Mouse (Mus musculus) cerebral cortex, adult 2 months (tissue): ENCODE measurements around the gene Tppp3.

Experiments
- WGBS: fragments of 180-500 bp; shearing (Covaris S2); methylation state at CpG from one replicate; pipeline ENCODE4 v1.1.7; 2018; 5-methylcytosine and 5-hydroxymethylcytosine counted together

The Tppp3 gene

DNA sequence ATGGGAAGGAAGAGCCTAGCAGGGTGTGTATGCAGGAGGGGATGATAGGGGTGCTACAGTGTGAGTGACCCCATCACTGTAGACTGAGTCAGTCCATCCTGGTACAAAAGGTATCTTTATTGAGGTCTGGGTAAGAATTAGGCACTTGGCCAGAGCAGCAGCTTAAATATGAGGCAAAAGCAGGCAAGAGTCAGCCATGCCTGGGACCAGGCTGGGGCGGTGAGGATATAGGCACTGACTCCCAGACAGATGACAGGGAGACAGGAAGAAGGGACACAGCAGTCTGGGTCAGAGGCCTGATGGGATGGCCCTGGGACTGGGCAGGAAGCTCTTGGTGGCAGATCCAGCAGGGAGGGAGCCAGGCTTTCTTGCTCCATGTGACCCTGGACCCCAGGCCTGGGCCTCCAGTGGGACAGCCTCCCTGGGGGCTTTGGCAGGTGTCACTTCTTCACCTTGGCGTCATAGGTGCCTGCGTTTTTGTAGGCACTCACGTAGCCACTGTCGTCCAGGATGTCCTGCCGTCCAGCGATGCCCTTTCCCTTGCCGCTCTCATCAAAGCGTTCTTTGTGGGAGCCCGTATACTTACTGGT is 3.8 kb downstream of the Tppp3 start:
- WGBS, result 89% methylated on average over 10 of the region's 10 CpGs

DNA sequence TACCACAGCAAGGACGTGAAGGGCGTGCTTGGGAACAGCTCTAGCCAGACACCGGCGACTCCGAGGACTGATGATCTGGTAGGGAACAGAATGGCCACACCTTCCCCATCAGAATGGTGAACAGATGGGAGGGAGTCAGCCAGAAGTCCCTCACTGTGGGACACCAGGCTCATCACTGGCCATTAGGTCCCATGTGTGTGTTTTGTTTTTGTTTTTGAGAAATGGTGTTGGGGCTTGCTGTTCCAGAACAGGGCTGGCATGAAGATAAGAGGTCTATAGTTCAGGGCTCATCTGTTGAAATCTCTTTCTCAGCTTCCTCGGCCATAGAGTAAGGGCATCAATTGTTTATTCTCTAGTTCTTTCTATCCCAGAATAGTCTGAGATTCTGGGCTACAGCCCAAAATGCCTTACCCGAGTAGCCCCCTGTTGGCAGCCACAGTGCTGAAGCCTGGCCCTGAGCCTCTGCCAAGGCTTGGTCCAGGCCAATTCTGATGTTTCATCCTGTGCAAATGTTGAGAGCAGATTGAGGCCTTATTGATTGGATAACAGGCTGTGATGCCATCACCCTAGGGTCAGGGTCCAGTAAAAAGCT is 4.5 kb downstream of the Tppp3 start:
- WGBS, result 43% methylated on average over 7 of the region's 7 CpGs

DNA sequence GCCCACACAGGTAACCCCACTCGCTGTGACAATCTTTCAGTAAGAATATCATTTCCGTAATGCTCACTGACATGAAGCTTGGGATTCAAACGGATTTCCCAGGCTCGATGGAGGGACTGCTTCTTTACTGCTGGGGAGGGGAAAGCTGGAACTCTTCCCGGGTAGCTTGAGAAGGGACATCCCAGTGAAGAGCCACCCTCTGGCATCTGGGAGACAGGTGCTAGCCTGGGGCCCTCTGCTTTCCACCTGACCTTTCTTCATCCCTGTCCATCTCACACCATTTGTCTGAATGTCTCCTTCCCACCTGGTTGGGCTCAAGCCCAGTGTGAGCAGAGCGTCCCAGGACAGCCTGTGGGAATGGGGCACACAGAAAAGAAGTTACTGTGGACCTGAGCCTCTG is 5.1 kb downstream of the Tppp3 start:
- 70% methylated on average over 6 of the region's 6 CpGs for WGBS

DNA sequence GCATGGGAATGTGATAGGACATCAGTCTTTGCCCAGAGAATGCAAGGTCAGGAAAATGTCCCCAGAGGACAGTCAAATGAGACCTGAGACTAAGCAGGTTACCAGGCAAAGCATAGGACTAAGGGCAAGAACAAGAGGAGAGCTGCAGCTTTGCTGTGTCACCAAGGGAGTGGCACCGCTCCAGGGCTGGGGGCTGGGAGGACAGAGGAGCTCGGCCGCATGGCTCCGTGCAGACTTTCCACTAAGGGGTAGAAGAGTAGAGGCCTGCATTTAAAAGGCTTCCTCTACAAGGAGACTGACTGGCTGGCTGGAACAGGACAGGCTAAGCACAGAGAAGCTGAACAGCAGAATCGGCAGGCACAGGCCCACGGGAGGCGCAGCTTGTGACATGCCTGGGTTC is 6.7 kb downstream of the Tppp3 start:
- 73% methylated on average over 7 of the region's 7 CpGs for WGBS

DNA sequence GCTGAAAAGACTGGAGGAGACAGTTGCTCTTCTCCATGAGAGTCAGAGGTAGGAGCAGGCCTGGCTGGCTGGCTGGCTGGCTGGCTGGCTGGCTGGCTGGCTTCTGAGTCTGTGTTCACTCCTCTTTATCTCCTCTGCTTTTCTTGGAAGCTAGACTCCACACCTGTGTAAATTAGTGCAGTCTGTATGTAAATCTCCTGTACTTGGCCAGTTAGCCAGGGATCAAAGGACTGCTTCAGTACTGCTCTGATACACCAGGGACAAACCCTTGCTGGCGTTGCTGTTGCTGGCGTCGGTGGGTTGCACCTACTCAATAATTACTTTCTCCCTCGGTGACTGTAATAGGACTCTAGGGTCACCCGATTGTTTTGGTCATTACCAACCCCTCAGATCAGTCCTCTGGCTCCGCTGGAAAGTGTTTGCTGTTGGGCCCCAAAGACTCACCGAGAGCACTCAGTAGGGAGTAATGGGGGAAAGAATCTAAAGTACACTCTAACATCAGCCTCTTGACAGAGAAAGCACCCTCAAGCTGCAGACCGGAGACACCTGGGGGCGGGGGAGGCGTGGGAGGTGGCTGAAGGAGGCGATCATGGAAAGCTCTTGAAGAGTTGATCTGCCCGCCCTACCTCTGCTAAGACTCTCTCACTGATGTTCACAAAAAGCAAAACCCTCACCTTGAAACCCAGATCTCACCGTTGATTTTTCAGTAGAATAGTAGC is 10.1 kb downstream of the Tppp3 start:
- 81% methylated on average over 13 of the region's 13 CpGs for WGBS

DNA sequence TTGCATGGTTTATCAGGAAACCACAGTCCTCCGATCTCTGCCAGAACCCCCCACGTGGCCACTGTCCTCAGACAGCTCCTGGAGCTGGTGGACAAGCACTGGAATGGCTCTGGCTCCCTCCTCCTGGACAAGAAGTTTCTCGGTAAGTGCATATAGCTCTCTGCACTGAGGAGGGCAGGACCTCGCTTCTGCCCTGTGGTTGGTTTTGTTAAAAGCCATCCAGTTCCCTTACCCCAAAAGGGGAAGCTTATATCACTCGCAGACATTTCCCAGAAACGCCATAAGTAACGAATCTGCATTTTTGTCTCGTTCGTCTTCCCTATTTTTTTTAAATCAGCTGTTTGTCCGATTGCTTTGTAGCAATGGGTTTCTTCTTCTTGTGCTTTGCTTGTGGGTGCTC is 16.1 kb downstream of the Tppp3 start:
- WGBS, result 82% methylated on average over 10 of the region's 10 CpGs

DNA sequence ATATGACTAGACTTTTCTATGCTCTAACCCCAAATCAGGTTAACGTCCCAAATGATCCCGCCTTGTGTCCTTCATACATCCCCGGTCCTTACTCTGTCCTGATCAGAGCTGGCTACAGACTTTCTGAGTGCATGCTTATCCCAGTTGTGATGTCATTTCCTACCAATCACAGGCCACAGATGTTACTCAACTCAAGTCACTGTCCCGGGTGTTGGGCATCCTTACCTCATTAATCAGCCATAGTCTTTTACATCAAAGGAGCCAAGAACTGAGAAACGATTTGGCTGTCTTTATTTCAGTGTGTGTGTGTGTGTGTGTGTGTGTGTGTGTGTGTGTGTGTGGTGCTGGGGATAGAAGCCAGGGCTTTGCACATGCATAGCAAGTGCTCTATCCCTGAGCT is 17.2 kb downstream of the Tppp3 start:
- WGBS, result 63% methylated on average over 5 of the region's 5 CpGs

DNA sequence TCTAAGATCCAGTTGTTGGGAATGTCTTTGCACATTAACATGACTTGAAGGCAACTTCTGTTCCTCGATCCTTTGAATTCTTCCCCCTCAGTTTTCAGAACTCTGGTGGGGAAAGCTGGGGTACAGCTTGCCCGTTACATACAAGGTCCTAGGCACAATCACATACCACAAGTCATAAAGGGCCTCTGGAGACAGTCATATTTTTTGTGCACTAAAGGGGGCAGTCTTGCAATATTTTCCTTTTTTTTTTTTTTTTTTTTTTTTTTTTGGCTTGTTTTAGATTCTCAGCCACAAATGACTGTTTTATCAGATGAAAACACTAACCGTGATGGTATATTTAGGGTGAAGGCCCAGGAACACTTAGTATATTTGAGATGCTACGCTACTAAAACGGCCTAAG is 18.0 kb downstream of the Tppp3 start:
- 59% methylated on average over 5 of the region's 5 CpGs for WGBS

DNA sequence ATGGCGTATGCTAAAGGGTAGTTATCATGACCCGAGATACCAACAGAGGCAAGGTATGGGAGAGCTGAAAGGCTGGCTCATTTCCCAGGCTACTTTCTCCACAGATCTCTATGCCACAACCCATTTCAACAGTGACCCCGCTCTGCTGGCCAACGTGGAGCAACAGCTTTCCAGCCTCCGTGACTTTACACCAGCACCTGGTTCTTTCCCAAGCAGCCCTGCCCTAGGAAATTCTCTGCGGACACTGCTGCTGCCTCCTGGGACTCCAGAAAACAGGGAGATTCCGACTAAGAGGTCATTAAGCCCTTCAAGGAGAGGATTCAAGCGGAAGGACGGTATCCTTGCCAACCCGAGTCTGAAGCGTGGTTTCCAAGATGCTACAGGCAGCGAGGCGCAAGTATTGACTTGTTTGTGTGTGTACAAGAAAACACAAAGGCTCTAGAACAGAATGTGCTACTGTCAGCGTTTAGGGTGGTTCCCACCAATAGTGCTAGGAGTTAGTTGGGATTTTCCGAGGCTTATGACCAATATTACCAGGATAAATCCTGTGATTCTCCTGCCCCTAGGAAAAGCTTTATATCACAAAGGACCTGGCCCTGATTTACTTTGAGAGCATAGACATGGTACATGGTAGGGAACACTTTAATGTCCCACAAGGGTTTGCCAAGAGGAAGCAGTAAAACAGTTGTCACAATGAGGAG is 19.3 kb downstream of the Tppp3 start:
- 63% methylated on average over 15 of the region's 15 CpGs for WGBS

DNA sequence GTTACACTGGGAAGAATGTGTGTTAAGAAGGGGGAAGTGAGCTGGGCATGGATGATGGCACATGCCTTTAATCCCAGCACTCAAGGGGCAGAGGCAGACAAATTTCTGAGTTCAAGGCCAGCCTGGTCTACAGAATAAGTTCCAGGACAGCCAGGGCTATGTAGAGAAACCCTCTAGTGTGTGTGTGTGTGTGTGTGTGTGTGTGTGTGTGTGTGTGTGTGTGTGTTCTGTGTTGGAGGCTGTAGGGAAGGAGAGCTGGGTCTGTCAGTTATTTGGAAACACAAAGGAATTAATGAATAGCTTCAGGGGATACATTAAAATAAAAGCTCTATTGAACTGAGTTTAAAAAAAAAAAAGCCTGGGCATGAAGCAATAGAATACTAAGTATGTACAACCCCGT is 20.3 kb downstream of the Tppp3 start:
- WGBS, result 88% methylated on average over 1 of the region's 1 CpGs

DNA sequence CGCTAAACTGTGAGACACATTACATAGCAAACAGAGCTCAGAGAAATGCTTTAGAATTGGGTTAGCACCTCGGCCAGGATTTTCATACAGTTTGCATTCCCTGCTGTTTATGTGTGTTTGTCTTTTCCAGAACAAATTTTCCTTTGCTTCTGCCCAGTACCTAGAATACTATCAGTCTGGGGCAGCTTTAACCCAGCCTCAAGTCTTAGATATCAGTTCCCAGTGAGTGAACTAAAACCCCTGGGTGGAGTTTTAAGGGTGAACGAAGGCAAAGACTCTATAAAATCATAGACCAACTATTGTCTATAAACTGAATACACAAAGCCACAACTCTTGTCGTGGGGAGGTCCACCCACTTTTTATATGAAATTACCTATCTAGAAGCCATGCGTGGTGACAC is 22.7 kb downstream of the Tppp3 start:
- 82% methylated on average over 5 of the region's 5 CpGs for WGBS

DNA sequence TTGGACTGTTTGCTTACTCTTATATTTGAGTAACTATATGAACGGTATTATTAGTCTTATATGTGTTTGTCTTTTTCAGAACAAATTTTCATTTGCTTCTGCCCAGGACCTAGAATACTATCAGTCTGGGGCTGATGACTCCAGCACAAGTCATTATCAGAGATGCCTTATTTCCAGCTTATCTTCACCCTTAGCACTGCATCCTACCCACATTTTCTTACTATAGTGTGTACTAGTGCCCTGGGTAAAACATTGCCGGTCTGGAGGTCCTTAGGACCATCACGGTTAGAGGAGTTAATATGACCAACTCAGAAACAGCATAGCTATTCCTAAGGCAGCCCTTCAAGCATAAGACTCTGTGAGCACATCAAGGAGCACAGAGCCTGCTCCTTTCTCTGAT is 23.1 kb downstream of the Tppp3 start:
- 90% methylated on average over 3 of the region's 3 CpGs for WGBS

DNA sequence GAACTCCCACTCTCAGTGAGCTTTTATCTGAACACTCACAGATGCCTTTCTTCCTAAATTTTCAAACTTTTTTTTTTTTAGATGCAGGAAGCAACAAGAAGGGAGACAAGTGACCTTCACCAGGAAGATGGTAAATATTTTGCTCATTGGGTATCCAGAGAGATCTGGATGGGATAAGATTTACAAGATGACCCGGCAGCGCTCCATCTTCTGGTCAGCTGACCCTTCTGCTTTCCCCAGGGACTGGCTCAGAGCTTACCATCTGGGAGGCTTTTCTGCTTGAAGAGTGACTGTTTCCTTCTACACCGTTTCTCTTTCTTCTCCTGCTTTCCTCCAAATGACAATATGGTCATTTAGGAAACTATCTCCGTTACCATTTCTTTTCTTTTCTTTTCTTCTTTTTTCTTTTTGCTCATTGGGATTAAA is 25.2 kb downstream of the Tppp3 start:
- WGBS, result 29% methylated on average over 4 of the region's 4 CpGs

DNA sequence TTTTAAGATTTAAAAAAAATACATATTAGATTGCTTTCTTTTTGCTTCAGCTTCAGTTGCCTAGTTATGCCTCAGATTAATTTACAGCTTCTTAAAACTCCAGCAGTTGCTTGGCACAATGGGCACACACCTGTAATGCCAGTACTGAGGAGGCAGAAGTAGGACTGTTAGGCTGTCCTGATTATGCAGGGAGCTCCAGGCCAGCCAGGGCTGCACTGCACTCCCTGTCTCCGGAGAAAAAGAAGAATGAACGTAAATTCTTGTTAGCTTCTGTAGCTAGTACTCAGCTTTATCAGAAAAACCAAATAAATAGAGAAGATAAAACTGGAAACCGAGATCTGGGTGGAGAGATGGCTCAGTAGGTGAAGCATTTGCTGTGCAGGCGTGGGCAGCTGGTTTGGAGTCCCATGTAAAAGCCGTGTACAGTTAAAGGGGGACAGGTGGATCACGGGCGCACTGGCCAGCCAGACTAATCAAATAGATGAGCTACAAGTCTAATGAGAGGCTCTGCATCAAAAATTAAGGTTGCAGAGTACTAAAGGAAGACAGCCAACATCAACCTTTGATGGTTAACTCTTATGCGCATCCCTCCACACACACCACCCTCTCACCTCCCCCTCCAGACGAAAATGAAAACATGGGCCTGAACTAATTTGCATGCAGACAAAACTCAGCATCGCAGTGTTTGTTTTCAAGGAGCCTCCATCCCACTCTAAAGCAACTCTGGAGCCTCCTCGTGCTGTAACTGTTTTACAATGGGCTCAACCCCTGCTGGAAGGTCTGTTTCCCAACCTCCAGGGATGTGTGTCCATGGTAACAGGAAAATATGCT is 25.8 kb downstream of the Tppp3 start:
- 38% methylated on average over 11 of the region's 11 CpGs for WGBS

DNA sequence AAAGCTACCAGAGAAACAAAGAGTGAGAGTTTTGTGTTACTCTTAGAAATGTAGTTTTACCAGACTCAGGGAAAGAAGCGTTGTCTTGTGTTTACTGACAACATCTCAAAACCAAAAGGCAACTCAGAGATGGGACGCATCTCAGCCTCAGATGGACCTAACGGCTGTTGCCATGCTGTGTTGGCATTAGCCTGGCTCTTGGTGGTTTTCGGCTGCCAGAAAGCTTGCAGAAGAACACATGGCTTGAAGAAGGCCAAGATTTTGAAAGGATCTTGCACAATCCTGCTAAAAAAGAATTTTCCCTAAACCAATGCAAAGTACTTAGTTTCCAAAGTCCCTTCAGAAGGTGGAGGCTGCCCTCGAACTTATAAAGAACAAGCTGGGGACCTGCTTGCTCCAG is 28.7 kb downstream of the Tppp3 start:
- 77% methylated on average over 5 of the region's 5 CpGs for WGBS

DNA sequence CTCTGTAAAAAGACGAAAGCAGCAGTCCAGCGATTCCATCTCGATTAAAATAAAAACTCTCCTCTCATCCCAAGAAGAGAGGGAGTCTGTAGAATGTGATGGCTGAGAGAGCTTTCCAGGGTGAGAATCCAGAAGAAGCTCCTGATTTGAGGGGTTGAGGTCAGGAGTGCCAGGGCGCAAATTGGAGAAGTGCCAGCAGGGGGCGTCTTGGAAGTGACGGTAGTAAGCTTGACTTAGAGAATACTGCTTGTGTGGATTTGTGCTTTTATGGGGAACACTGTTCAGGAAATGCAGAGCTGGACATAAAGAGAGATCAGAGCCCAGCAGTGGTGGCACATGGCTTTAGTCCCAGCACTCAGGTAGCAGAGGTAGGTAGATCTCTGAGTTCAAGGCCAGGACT is 29.9 kb downstream of the Tppp3 start:
- 18% methylated on average over 6 of the region's 6 CpGs for WGBS

DNA sequence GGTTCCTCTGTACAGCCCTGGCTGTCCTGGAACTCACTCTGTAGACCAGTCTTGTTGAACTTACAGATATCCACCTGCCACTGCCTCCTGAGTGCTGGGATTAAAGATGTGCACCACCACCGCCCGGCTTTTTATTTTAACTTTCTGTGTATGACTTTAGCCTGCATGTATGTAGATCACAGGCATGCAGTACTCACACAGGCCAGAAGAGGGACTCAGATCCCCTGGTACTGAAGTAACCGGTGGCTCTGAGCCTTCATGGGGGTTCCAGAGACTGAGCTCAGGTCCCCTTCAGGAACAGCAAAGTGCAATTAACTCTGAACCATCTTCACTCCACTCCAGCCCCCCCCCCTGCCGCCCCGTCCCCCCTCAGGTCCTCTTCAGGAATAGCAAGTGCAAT is 32.5 kb downstream of the Tppp3 start:
- 55% methylated on average over 5 of the region's 5 CpGs for WGBS

DNA sequence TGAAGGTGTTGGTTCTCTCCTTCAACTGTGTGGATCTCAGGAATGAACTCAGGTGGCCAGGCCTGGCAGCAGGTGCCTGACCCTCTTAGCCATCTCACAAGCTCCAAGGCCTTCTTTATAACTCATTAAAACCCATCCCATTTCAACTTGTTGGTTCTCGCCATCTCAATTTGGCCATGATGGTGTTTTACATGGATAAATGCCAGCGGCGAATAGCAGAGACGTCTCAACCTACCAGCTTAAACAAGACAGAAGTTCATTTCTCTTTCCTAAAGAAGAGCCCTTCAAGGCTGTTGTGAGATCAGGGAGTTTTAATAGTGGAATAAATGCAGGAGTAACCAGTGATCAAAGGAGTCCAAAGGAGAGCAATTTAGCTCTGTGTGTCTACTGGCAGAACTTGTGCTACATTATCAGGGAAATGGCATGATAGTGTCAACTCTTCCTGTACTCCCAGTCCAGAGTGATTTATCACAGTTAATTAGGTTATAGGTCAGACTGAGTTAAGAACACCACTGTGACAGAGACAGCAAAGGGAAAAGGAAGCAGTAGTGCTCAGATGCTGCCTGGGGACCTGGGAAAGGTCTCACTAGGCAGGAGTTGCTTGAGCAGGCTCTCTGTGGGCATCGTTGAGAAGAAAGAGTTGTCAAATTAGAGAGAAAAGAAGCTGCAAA is 34.1 kb downstream of the Tppp3 start:
- 84% methylated on average over 5 of the region's 5 CpGs for WGBS

DNA sequence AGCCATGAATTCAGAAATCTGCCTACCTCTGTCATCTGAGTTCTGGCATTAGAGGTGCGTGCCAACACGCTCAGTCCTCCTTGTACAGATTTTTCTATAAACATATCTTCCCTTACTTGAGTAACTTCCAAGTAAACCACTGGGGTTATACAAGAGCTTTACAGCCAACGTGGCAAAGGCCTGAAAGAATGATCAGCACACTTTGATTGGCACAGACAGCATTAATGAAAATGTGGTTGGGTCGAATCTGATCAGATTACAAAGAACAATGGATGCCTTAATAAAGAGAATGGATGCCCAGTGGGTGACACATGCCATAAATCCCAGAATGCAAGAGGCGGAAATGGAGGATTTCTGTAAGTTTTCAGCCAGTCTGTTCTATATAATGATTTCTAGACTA is 35.1 kb downstream of the Tppp3 start:
- WGBS, result 78% methylated on average over 5 of the region's 5 CpGs

DNA sequence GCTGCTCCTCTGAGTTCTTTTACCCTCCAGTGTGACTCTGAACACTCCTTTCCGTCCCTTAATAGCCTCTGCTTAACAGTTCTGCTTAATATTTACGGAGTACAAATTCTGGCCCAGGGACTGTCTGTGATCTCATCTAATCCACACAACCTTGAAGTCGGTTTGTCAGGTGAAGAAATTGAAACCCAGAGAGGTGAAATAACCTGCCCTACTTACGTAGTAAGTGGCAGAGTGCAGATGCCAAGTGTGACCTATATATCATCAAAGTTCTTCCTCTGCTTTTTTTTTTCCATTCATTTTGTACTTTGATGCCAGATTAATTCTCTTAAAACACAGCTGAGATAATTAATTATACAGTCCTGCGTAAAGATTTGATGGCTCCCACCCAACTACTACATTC is 37.2 kb downstream of the Tppp3 start:
- WGBS, result 68% methylated on average over 5 of the region's 5 CpGs

DNA sequence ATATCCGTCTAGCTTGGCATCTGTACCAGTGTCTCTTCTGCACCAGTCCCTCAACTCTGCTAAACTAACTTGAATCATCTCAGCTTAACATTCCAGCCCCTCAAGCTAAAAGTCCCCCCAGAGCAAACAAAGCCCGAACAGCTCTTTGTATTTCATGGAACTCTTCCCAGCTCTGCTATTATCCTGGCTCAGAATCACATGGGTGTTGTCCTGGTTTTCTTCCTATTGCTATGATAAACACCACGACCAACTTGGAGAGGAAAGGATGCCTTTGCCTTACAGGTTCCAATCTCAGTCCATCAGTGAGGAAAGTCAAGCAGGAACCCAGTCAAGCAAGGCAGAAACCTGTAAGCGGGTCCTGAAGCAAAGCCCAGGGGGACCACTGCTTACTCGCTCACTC is 37.8 kb downstream of the Tppp3 start:
- WGBS, result 56% methylated on average over 5 of the region's 5 CpGs
